Mouse (Mus musculus) cerebellum, postnatal 25 days (tissue): Measurements from ENCODE around the gene Aif1.

ENCODE experiments used
- DNase-seq, 2 experiments: peaks; one replicate each; pipeline ENCODE4 v3.0.0; 2021; ENCODE audit warnings: mixed read lengths in 2 of 2

The Aif1 gene

DNA sequence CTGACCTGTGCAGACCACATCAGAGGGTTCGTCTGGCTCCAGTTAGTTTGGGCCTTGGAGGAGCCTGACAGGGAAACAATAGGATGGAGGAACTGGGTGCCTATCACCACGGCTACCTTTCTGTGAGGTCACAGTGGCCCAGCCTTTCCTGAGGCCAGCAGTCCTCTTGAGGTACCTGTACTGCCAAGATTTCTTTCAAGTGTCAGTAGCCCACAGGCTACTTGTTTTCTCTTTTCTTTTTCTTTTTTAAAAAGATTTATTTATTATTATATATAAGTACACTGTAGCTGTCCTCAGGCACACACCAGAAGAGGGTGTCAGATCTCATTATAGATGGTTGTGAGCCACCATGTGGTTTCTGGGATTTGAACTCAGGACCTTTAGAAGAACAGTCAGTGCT lies at the start of gene Aif1:
Gene Aif1 (minus strand): TSS at position 101 of the 400 bp plus-strand sequence.
- no peak for DNase-seq

GRCm38 (mm10) chr17:35225456-35225855 lies 49.6 kb upstream of the Aif1 start:
- DNase-seq = no peak

- DNase-seq = no peak
Measured at GRCm38 (mm10) chr17:35224641-35225040, 48.8 kb upstream of the Aif1 start.

DNA sequence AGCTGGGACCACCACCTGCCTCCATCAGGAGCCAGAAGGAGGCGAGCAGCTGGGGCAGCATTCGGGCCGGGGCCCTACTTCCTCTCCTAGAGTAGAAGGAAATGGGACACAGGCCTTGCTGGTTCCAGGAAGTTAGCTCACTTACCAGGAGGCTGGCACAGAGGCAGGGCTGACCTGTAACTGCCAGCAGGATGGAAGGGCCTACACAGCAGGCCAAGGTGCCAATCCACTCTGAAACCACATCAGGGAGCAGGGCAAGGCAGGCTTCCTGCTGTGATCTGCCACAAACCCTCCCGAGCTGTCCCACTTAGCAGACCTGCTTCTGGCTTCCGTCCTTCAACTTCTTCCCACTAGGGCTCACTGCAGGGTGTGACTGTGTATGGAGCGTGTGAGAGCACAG lies 46.4 kb upstream of the Aif1 start:
- no peak for DNase-seq

DNA sequence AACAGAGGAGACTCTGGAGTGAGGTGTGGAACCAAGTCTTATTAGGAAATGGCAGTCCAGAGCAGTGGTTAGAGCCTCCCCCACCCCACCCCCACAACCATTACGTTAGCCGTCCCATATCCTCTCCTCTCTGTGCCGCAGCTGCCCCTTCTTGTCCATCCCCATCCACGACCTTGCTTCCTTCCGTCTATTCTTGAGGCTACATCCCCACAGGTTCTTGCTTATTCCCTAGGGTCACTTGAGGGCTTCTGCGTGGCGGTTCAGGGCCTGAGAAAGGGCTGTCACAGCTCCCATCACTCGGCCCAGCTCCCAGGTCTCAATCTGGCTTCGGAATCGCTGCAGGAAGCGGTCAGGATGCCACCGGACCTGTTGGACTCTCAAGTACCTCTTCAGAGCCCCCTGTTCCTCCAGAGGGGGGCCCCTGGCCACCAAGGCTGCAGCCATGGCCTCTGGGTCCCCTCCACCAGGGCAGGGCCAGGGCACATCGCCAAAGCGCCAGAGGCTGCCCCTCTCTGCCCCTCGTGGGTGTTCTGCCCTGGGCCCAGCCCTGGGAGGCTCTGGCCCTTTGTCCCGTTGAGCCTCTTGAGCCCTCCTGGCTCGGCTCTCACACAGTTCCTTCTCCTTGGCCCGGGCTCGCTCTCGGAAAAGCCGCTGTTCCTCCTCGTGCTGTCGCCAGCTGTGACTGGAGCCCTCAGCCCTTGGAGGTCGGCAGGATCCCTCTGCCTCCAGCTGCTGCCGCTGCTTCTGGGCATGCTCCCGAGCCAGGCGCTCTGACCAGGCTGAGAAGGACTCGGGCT lies 44.5 kb upstream of the Aif1 start, which contains the start of gene Gm16181:
Gene Gm16181 (plus strand): TSS at position 679 of the 797 bp plus-strand sequence.
- no peak for DNase-seq

GRCm38 (mm10) chr17:35219601-35220041 lies 43.8 kb upstream of the Aif1 start:
- DNase-seq = no peak

GRCm38 (mm10) chr17:35218516-35219193 lies 42.8 kb upstream of the Aif1 start:
- DNase-seq = no peak

GRCm38 (mm10) chr17:35213071-35213470 lies 37.2 kb upstream of the Aif1 start:
- no peak for DNase-seq

DNA sequence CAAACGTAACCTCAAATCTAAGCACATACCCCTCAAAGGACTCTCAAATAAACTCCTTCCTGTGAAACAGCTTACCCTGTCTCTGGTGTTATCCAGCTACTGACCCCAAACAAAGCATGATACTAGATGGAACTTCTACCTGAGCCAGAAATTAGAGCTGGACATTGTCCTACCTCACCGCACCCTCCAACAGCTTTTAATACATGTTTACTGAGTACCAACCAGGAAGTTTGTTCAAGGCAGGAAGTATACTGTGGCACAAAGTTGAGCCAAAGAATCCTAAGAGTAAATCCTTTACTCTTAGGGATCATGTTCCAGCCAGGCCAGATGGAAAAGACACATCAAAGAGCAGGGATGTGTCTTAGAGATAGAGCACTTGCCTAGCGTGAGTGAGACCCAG lies 34.7 kb upstream of the Aif1 start:
- no peak for DNase-seq

DNA sequence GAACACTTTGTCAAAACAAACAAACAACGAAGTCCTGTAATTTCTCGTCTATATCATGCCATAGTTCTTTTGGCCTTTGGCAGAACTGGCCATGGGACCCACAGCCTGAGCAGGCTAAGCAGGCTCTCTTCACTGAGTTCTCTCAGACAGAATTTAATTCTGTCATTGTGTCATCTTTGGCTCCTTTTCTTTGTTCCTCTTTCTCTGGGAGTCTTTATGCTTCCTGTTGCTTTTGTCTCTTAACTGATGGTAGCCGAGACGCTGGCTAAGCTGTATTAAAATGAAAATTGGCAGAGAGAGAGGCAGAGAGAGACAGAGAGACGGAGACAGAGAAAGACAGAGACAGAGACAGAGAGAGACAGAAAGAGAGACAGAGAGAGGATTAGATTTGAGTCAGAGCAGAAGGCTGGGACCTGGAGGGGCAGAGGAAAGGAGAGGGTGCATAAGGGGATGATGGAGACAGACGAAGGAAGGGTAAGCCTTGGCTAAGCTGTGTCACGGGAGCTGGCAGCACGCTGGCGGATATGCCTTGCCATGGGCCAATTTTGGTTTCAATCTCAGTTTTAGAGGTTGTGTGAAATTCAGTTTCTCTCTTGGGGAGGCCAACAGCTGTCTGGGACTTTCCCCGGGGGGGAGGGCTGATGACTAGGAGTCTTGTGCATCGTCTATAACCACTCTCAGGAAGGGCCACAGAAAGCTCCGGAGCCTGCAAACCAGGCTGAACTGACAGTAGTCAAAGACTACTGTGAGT lies 34.1 kb upstream of the Aif1 start:
- DNase-seq = no peak

- DNase-seq = no peak
Measured at GRCm38 (mm10) chr17:35205380-35205769, 29.5 kb upstream of the Aif1 start.

- no peak for DNase-seq
Measured at GRCm38 (mm10) chr17:35204494-35205379, 28.9 kb upstream of the Aif1 start, which contains the start of gene Lta. Lta (minus strand) TSS chr17:35205351.

DNA sequence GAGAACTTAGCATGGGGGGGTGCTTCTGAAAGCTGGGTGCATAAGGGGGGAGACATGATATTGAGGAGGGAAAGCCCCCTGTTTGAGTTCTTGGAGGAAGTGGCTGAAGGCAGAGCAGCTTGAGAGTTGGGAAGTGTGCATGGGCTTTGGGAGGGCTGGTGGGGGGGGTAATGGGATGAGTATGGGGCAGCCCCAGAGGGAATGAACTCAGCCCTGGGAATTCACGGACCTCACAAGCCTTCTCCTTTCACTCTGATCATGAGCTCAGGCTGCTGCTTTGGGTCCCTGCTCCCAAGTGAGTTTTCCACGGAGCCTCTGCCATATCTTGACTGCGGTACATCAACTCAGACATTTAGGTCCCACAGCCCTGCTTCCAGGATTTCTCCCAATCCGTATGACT lies 26.6 kb upstream of the Aif1 start:
- no peak for DNase-seq

DNA sequence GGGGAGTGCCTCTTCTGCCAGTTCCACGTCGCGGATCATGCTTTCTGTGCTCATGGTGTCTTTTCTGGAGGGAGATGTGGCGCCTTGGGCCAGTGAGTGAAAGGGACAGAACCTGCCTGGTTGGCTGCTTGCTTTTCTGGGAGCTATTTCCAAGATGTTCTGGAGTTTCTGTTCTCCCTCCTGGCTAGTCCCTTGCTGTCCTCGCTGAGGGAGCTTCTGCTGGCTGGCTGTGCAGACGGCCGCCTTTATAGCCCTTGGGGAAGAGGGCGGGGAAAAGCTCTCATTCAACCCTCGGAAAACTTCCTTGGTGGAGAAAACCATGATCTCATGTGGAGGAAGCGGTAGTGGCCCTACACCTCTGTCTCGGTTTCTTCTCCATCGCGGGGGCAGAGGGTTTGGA lies 25.9 kb upstream of the Aif1 start, which contains the start of gene Tnf:
Gene Tnf (minus strand): TSS at position 221 of the 400 bp plus-strand sequence.
- DNase-seq = no peak

- DNase-seq = no peak
Measured at GRCm38 (mm10) chr17:35201128-35201527, 25.3 kb upstream of the Aif1 start.

DNA sequence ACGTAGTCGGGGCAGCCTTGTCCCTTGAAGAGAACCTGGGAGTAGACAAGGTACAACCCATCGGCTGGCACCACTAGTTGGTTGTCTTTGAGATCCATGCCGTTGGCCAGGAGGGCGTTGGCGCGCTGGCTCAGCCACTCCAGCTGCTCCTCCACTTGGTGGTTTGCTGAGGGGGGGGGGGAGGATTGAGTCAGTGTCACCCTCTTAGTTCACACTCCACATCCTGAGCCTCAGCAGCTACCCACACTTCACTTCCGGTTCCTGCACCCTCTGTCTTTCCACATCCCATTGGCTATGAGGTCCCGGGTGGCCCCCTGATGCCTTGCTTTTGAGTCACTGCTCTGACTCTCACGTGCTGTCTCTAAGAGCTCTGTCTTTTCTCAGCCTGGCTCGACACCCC lies 24.5 kb upstream of the Aif1 start:
- no peak for DNase-seq

GRCm38 (mm10) chr17:35198946-35199345 lies 23.1 kb upstream of the Aif1 start:
- DNase-seq = no peak

- DNase-seq = no peak
Measured at GRCm38 (mm10) chr17:35198029-35198428, 22.2 kb upstream of the Aif1 start.

DNA sequence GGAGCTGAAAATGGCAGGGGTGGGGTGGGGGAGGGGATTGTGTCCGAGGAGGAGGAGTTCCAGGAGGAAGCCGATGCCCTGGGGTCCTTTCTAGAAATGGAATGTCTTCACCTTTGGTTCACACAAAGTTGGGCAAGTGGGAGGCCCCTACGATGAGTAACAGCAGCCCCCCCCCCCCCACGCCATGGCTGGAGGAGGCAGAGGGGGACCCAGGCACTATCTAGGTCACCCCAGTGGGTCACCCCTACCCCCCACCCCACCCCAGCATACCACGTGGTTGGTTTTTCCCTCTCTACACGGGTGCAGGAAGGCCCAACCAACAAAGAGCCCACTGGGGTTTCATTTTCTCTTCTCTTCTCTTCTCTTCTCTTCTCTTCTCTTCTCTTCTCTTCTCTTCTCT lies 21.3 kb upstream of the Aif1 start:
- no peak for DNase-seq

GRCm38 (mm10) chr17:35196321-35196641 lies 20.4 kb upstream of the Aif1 start:
- peak in 1 of 2 experiments; percentile 17 for DNase-seq

DNA sequence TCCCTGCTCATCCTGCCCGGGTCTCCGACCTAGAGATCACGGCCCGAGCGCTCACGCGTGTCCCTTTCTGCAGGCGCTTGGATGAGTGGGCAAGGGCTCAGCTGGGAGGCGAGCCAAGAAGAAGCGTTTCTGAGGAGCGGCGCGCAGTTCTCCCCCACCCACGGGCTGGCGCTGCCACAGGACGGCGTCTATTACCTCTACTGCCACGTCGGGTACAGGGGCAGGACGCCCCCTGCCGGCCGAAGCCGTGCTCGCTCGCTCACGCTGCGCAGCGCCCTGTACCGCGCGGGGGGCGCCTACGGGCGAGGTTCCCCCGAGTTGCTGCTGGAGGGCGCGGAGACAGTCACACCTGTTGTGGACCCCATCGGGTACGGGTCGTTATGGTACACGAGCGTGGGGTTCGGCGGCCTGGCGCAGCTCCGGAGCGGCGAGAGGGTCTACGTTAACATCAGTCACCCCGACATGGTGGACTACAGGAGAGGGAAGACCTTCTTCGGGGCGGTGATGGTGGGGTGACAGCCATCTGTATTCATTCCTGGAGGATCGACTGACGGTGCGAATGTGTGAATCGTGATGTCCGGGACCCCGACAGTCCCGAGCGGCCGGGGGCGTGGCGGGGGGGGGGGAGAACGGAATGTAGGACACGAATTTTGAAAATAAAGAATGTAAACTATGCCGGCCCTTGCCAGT lies 19.9 kb upstream of the Aif1 start:
- DNase-seq = peak; percentile 68 to 77
